Mouse (Mus musculus) hindbrain, embryonic 14.5 days (tissue): Measurements from ENCODE around the gene Tmem210. TPM values are rescaled to one million over a fixed set of nuclear protein-coding genes. Genes with fewer than 3 reads are reported as not detected.
A peak's percentile ranks its signal among the peaks of the same experiment; 100 is the strongest.
"Not testable (repeated sequence)": the region's sequence is repeated elsewhere in the genome, so short reads cannot be mapped to it uniquely, and the experiment has no call there.

Source experiments
- ATAC-seq: fragments of 200-750 bp; cut with Nextera tagmentation; 2 replicates; pipeline ENCODE4 v1.8.0; 2017; ENCODE audit warnings: moderate number of reproducible peaks, mild to moderate bottlenecking, moderate TSS enrichment, moderate library complexity; ENCODE audit not compliant: low FRiP score
- DNase-seq: peaks from one replicate; pipeline ENCODE4 v3.0.0-alpha.2; 2015; ENCODE audit warnings: low spot score
- H3K27ac ChIP-seq: fragments of 300-500 bp; sonication (generic); 2 replicates; pipeline ENCODE4 v1.5.1; 2014; ENCODE audit warnings: mild to moderate bottlenecking, moderate library complexity
- H3K27me3 ChIP-seq: fragments of 300-500 bp; sonication (generic); 2 replicates; pipeline ENCODE4 v1.6.1; 2014; ENCODE audit warnings: mild to moderate bottlenecking, low read length, mixed read lengths; ENCODE audit not compliant: control insufficient read depth, insufficient read depth
- H3K36me3 ChIP-seq: fragments of 300-500 bp; sonication (generic); replicated peaks from 2 replicates; pipeline ENCODE4 v1.6.1; 2014; ENCODE audit not compliant: control insufficient read depth, insufficient read depth
- H3K4me1 ChIP-seq: fragments of 300-500 bp; sonication (generic); replicated peaks from 2 replicates; pipeline ENCODE4 v1.6.1; 2014; ENCODE audit warnings: antibody characterized with exemption, low read length, mixed read lengths; ENCODE audit not compliant: control insufficient read depth, insufficient read depth
- H3K4me2 ChIP-seq: fragments of 300-500 bp; sonication (generic); replicated peaks from 2 replicates; pipeline ENCODE4 v1.6.1; 2014; ENCODE audit warnings: mild to moderate bottlenecking, moderate library complexity
- H3K4me3 ChIP-seq: fragments of 300-500 bp; sonication (generic); replicated peaks from 2 replicates; pipeline ENCODE4 v1.5.1; 2014; ENCODE audit warnings: mild to moderate bottlenecking, low read length
- H3K9ac ChIP-seq: fragments of 300-500 bp; sonication (generic); 2 replicates; pipeline ENCODE4 v1.6.1; 2014
- H3K9me3 ChIP-seq: fragments of 300-500 bp; sonication (generic); 2 replicates; pipeline ENCODE4 v1.6.1; 2016; ENCODE audit warnings: low read length; ENCODE audit not compliant: control insufficient read depth
- WGBS: fragments of 180-500 bp; shearing (Covaris S2); extraction: QIAGEN DNeasy Blood & Tissue Kit; methylation state at CpG from one replicate; pipeline ENCODE4 v1.1.7; 2014; 5-methylcytosine and 5-hydroxymethylcytosine counted together
- polyA plus RNA-seq: library from polyadenylated mRNA; unstranded; fragments of >200 nt; fragmentation: Nextera tagmentation; extraction: Ambion mirVana; gene quantifications from 2 replicates; pipeline ENCODE4 v1.2.1, GENCODE M21; 2014

Tmem210 gene
- polyA plus RNA-seq, 1 experiment from 2014 or later, result not detected

DNA sequence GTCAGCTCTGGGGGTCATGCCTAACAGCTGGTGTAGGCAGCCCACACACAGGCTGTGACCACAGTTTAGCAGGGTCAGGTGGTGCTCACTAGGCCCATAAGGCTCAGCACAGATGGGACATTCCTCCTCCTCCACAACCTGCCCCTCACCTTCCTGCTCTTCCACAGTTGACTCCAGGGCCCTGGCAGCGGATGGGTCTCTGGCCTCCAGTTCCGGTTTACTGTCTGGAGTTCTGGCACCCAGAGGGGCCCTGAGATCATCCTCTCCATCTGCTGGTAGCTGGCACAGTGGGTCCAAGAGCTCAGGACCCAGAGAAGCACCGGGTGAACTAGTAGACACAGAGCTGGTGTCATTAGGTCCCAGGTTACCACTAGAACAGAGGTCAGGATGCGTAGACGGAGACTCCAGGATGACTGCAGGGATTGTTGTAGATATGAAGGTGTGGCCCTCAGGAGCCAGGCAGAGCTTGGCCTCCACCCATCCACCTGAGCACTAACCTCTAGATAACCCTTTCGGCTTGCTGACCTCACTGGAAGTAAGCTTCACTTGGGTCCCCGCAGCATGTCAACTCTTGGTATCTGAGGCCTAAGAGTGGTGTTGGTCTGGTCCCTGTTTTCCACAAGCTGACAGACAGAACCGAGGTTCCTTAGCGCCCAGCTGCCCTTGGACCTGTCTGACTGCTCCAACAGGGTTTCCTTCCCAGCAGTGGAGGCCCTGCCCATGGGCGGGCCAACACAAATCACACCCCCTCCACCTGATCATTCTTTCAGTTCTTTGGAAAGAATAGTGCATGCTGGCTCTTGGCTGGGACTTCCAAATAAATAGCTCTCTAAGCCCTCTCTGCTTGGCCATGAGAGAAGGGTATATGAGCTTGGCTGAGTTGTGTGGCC is 41.5 kb upstream of the Tmem210 start, which contains the start of gene AL732309.1:
TSS of gene AL732309.1 (minus strand) at position 681 of the 890 bp plus-strand sequence.
- peaks cover 70% of the 10 kb centered on the region for H3K36me3 ChIP-seq

DNA sequence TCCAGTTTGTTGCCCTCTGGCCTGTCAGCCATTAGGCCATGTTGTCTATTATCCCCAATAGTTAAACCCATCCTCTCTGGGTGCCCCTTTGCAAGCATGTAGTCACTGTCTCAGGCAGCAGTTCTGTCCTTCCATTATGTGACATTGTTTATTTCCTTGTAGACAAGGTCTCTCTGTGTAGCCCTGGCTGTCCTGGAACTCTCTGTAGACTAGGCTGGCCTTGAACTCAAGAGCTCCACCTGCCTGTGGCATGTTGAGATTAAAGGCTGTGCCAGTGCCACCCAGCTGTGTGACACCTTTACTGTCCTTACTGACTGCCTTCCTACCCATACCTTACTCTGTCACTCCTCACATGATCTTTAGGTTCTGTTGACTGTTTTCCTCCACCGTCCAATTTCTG is 35.6 kb upstream of the Tmem210 start:
- no peak for ATAC-seq
- H3K4me3 ChIP-seq, result no peak overlapping the region
- H3K27me3 ChIP-seq, result no peaks in the 10 kb centered on the region
- H3K4me2 ChIP-seq, result no peak overlapping the region
- peaks cover 52% of the 10 kb centered on the region for H3K36me3 ChIP-seq
- 93% methylated on average over 1 of the region's 1 CpGs for WGBS
- peaks cover 15% of the 10 kb centered on the region for H3K4me1 ChIP-seq
- no peak overlapping the region for H3K27ac ChIP-seq
- no peak overlapping the region for H3K9ac ChIP-seq
- H3K9me3 ChIP-seq, result no peaks in the 10 kb centered on the region
- no peak for DNase-seq

More for the DNA sequence above, 41.5 kb upstream of the Tmem210 start, which contains the start of gene AL732309.1:
- DNase-seq (no peak), ATAC-seq (no peak)
- Histone ChIP-seq H3K27me3 (no peaks in the 10 kb centered on the region), H3K9me3 (no peaks in the 10 kb centered on the region), H3K4me1 (peaks cover 16% of the 10 kb centered on the region), H3K4me2 (no peak within 1 kb of the TSS), H3K9ac (no peak within 1 kb of the TSS), H3K27ac (no peak within 1 kb of the TSS), H3K4me3 (no peak within 1 kb of the TSS)
- WGBS, result 95% methylated on average over 10 of the region's 10 CpGs

DNA sequence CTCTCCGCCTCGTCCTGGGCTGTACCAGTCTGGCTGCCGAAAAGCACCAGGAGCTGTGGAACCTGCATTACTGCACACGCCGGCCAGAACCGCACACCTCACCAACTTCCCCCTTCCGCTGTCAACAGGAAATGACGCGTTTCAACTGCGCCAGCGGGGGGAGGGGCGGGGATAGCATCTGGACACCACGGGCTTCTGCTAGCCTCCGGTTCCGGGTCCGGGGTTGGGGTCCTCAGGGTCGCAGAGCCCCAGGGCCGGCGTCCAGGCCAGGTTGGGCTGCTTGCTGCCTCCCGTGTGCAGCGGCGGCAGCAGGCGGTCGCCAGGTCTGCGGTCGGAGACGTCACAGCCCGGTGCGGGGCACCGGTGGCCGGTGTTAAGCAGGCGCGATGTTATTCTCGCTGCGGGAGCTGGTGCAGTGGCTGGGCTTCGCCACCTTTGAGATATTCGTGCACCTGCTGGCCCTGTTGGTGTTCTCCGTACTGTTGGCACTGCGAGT is 32.6 kb upstream of the Tmem210 start, which contains the start of gene Tmem203:
TSS of gene Tmem203 (plus strand) at position 156 of the 496 bp plus-strand sequence.
- peak; percentile 94 for DNase-seq
- Histone ChIP-seq H3K4me2 (peak within 1 kb of the TSS; percentile 100), H3K4me3 (peak within 1 kb of the TSS; percentile 70), H3K4me1 (peaks cover 15% of the 10 kb centered on the region), H3K36me3 (peaks cover 23% of the 10 kb centered on the region), H3K9me3 (no peaks in the 10 kb centered on the region), H3K27ac (peak within 1 kb of the TSS; percentile 72), H3K9ac (peak within 1 kb of the TSS; percentile 73), H3K27me3 (no peaks in the 10 kb centered on the region)
- under 1% methylated on average over 39 of the region's 39 CpGs for whole genome bisulfite sequencing
- ATAC-seq, result peak; percentile 90

DNA sequence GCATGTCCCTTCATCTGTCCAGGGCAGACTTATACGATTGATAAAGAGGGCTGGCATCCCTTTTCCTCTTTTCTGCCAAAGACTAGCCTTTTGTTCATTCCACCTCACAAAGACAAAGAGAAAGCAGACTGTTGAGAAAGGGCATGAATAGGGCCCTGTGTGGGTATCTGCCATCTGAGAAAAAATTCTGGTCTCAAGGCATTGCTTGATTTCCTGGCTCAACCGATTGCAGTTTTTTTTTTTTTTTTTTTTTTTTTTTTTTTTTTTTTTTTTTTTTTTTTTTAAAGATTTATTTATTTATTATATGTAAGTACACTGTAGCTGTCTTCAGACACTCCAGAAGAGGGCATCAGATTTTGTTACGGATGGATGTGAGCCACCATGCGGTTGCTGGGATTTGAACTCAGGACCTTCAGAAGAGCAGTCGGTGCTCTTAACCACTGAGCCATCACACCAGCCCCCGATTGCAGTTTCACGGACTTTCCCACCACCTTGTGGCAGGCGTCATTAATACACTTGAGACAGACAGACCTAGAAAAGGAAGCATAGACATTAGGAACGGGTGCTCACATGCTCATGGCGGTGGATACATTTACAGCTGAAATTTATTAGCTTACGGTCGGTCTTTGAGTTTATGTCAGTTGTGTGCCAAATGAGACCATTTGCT is 31.4 kb upstream of the Tmem210 start:
- not testable (repeated sequence) for ATAC-seq, DNase-seq, H3K9me3 ChIP-seq, H3K27ac ChIP-seq, H3K27me3 ChIP-seq
- Histone ChIP-seq H3K4me2 (peak overlapping the region; percentile 100), H3K9ac (peak overlapping the region; percentile 73), H3K4me3 (peak overlapping the region; percentile 70), H3K4me1 (peaks cover 15% of the 10 kb centered on the region), H3K36me3 (peaks cover 12% of the 10 kb centered on the region)
- WGBS, result 61% methylated on average over 11 of the region's 12 CpGs

DNA sequence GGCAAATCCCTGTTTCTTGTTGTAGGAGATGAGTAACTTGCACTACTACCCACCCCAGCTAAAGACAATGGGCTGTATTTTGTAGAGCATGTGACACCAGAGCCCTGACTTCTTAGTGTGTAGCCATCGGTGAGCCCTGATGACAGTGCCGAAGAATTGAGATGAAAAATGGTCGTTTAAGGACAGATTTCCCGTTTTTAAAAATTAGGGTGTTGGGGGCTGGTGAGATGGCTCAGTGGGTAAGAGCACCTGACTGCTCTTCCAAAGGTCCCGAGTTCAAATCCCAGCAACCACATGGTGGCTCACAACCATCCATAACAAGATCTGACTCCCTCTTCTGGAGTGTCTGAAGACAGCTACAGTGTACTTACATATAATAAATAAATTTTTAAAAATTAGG is 30.7 kb upstream of the Tmem210 start:
- H3K36me3 ChIP-seq, H3K9ac ChIP-seq, H3K4me3 ChIP-seq, ATAC-seq, H3K4me2 ChIP-seq, DNase-seq, H3K9me3 ChIP-seq, H3K27me3 ChIP-seq, H3K27ac ChIP-seq: not testable (repeated sequence)
- peaks cover 15% of the 10 kb centered on the region for H3K4me1 ChIP-seq
- 91% methylated on average over 5 of the region's 5 CpGs for WGBS

DNA sequence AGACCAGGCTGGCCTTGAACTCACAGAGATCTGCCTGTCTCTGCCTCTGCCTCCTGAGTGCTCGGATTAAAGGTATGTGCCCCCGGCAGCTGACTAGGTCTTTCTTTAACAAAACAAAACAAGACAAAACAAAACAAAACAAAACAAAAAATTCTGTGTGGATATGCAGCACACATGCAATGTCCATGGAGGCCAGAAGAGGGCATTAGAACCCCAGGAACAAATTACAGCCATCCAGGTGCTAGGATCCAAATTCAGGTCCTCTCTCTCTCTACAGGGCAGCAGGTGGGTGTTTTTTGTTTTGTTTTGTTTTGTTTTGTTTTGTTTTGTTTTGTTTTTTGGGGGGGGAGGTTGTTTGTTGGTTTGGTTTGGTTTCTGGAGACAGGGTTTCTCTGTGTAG is 29.1 kb upstream of the Tmem210 start:
- ATAC-seq (no peak), DNase-seq (no peak)
- Histone ChIP-seq H3K36me3 (no peaks in the 10 kb centered on the region), H3K4me2 (no peak overlapping the region), H3K27ac (no peak overlapping the region), H3K4me3 (no peak overlapping the region), H3K9me3 (no peaks in the 10 kb centered on the region), H3K9ac (no peak overlapping the region), H3K4me1 (peaks cover 23% of the 10 kb centered on the region), H3K27me3 (0 out of 2 replicates have a peak, but pooled peaks cover under 1% of the 10 kb centered on the region)
- WGBS, result 47% methylated on average over 2 of the region's 2 CpGs

DNA sequence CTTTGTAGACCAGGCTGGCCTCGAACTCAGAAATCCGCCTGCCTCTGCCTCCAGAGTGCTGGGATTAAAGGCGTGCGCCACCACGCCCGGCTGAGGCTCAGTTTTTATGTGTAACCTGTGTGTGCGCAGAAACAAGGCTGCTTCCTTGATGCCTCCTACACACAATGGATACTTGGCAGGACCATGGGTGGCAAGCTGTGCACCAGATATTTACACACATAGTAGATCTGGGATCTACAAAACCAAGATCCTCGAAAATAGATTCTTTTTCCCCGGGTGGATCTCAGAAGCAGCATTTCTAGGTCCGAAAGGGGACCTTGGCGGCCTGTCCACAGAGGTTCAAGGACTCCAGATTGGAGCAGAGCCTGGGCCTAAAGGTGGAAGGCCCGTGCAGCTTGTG is 26.1 kb upstream of the Tmem210 start:
- Histone ChIP-seq H3K27me3 (0 out of 2 replicates have a peak, but pooled peaks cover 6% of the 10 kb centered on the region), H3K4me1 (peaks cover 37% of the 10 kb centered on the region), H3K4me3 (peak overlapping the region; percentile 84), H3K4me2 (peak overlapping the region; percentile 100), H3K36me3 (no peaks in the 10 kb centered on the region), H3K9me3 (no peaks in the 10 kb centered on the region), H3K9ac (peak overlapping the region; percentile 61), H3K27ac (peak overlapping the region; percentile 80)
- WGBS, result 54% methylated on average over 11 of the region's 12 CpGs
- DNase-seq (no peak), ATAC-seq (no peak)

DNA sequence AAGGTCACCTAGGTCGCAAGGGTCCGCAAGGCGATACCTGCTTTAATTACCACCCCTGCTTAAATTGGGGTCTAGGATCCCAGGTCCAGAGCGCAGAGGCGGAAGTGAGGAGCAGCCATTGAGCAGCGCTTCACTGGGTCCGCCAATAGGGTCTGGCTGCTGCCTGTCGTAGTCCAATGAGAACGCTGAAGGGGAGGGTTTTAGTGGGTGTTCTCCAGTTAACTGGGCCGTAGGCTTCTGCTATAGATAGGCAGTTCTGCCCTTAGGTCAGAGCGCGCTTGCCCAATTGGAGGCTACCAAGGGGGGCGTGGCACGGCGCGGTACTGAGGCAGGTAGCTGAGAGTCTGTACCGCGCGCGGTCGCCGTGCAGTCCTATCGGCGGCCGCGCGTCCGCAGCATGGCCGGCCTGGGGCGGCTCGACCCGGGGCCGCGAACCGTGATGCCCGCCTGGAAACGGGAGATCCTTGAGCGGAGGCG is 25.6 kb upstream of the Tmem210 start, which contains the start of gene Tprn:
TSS of gene Tprn (plus strand) at position 328 of the 477 bp plus-strand sequence.
- Histone ChIP-seq H3K9ac (peak within 1 kb of the TSS; percentile 83), H3K4me2 (peak within 1 kb of the TSS; percentile 100), H3K9me3 (no peaks in the 10 kb centered on the region), H3K36me3 (no peaks in the 10 kb centered on the region), H3K27ac (peak within 1 kb of the TSS; percentile 80), H3K4me3 (peak within 1 kb of the TSS; percentile 84), H3K4me1 (peaks cover 41% of the 10 kb centered on the region), H3K27me3 (0 out of 2 replicates have a peak, but pooled peaks cover 6% of the 10 kb centered on the region)
- DNase-seq (peak; percentile 93), ATAC-seq (peak; percentile 98)
- under 1% methylated on average over 27 of the region's 39 CpGs for WGBS
